Mouse (Mus musculus): Measurements from ENCODE around the gene Agtpbp1. TPM values are rescaled to one million over a fixed set of nuclear protein-coding genes. Genes with fewer than 3 reads are reported as not detected.

Agtpbp1 gene
- total RNA-seq, 2 experiments from 2014 or later = 351 to 374 TPM

DNA sequence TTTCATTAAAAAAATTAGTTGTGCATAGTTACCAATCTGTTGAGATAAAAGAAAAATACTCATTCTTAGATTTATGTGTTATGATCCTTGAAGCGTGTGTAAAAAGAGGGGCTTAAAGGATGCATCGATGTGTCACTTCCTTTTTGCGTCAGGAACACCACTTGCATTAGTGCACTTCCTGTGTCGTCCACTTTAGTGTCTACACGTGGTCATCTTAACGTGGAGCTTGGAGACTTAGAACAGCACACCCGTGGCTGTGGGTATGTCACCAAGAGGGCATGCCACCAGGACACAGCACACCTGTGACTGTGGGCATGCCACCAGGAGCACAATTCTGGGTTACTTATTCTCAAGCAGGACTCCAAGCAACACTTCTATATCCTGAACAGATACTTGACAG lies 137.9 kb downstream of the Agtpbp1 start:
- DNase-seq (ENCODE audit: extremely low spot score in 1 of 2, low spot score in 1 of 2) = no peak

DNA sequence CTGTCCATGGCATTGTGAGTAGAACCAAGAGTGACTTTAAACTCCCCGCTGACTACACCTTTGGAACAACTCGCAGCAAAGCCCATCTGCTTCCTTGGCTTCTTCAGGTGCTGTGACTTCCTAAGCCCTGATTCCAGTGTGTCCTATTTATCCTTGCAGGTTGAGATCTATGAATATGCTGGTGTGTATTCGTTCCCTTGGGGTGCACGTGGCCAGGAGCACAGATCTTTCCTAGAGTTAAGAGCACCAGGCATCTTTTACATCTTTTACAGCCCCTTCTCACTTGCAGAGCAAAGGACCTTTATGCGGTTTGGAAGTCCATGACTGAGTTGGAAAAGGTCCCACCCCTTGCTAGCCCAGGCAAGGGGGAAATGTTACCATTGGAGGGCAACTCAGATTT lies 139.8 kb downstream of the Agtpbp1 start:
- no peak for DNase-seq (ENCODE audit: extremely low spot score in 1 of 2, low spot score in 1 of 2)

DNA sequence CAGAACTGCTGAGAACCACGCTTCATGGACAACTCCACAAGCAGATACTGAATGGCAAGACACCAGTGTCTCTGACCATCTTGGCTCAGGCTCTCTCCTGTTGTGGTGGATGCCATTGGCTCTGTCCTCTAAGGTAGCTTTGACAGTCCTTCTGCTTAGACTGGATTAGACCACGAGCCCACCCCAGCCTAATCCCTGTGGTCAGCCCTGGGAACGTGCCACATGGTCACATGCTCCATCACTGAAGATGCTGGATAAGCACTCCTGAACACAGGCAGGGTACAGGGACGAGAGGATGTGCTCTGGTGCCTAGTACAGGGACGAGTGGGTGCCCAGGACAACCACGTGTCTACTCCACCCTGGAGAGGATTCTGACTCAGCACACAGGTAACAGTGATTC lies 140.7 kb downstream of the Agtpbp1 start:
- DNase-seq (ENCODE audit: extremely low spot score in 1 of 2, low spot score in 1 of 2) = no peak

DNA sequence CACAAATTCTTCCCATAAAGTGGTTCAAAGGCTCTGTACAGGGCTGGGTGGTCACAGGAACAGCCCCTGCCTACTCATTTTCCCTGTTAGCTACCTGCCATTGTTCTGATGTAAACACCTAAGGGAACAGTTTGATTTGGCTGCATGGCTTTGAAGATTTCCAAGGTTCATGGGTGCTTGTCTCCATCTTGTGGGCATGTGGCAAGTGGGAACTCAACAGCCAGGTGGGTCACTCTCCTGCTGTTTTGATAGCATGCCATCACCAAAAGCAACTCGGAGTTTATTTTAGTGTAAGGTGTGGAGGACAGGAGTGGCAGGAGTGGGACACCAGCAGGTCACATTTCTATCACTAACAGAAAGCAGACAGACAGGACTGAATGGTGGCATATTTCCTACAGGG lies 145.3 kb downstream of the Agtpbp1 start:
- no peak for DNase-seq (ENCODE audit: extremely low spot score in 1 of 2, low spot score in 1 of 2)

DNA sequence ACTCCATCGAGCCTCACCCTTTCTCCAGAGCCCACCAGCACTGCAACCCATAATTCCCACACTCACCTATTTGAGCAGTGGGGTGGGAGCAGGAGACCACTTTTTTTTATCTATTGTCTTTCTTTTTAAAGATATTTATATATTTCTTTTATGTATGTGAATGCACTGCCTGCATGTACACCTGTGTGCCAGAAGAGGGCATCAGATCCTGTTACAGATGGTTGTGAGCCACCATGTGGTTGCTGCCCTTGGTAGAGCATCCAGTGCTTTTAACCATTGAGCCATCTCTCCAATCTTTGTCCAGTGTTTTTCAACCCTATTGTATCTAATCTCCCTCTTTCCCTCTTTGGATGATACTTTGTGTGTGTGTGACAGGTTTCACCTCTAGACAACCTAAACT lies 150.5 kb downstream of the Agtpbp1 start:
- no peak for DNase-seq (ENCODE audit: extremely low spot score in 1 of 2, low spot score in 1 of 2)

DNA sequence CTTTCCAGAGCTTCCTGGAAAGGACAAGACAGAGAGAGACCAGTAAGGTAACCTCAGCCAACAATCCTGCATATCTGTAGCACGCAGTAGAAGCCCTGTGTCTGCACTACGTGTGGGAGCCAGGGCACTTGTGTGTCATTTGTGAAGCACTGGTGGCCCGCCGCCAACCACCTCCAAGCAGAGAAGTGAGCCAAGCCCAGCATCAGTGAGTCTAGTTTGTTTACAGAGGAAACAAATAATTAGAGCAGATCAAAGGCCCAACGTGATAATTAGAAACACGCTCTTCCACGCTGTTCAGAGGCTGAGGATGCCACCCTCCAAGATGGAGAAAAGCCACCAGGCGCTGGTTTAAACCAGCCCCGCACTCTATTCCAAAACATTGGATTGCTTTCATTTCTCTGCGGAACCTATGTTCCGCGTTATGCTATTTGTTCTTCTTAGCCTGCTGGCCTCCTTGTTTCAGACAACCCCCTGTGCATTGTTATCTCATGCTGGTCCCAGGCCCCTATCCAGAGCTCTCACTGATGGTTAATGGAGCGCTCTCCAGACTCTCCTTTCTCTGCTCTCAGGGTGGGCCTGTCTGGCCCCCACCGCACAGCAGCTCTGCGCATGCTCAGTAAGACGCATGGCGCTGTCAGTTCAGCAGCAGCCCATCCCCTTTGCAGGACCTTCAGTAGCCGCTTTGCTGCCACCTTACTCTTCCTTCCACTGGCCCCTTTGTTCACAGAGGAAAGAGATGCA lies 153.7 kb downstream of the Agtpbp1 start:
- peak; percentile 37 to 56 for DNase-seq (ENCODE audit: extremely low spot score in 1 of 2, low spot score in 1 of 2)

DNA sequence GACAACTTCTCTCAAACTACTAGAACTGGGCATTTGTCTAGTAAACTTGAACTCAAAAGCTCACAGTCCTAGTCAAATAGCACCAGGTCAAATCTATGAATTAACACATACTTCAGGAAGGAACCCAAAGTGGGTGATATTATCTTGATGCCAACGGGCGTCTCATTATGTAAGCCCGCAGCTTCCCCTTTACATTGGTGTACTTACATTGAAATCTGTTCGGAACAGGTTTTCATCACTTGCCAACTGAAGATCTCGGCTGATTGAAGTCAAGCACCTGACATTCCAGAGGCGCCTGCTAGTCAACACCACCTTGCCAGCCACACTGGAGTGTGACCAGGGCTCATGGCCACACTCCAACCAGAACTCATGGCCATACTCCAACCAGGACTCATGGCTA lies 155.7 kb downstream of the Agtpbp1 start:
- DNase-seq (ENCODE audit: extremely low spot score in 1 of 2, low spot score in 1 of 2) = no peak

DNA sequence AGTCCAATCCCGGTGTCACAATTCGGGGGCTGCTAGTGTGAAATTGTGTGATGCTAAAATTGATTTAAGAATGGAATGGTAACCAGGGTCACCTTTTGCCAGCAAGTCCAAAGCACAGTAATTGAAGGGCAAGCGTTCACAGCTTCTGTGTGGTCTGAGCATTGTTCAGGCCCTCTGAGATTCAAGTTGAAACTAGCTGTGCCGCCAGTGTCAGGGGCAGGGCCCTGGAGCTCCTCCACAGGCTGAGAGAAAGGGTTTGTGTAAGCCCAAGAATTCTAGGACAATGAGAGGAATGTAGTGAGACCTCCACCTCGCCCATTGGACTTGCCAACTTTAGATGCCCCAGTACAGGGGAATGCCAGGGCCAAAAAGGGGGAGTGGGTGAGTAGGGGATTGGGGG lies 161.2 kb downstream of the Agtpbp1 start:
- DNase-seq (ENCODE audit: extremely low spot score in 1 of 2, low spot score in 1 of 2) = no peak

DNA sequence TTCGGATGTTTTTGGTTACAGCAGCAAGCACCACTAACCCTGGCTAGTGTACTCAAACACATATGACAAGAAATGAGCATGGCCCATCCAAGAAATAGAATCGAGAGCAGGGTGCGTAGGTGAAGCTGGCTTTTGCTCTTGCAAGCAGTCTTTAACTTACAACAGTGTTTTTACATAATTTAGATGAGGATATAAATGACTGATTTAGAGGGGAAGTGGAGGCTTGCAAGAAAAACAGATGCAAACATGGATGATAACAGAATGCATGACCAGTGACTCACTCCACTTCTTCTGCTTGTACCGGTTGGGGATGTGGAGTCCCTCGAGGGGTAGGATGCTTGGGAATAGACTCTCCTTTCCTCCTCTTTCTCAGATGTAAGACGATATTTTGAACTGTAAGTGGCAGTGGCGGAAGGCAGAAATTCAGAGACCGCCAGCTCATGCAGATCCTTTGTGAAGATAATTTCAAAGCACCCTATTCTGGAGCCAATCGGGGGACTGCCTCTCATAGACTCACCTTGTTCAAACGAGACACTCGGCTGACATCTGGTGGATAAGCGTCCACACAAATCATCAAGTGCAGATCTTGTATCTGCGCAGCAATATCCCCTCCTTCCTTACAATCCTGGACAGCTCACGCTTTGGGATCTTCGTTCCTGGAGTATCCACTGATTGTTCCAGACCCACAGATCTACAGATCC lies 168.3 kb downstream of the Agtpbp1 start:
- no peak for DNase-seq (ENCODE audit: extremely low spot score in 1 of 2, low spot score in 1 of 2)

DNA sequence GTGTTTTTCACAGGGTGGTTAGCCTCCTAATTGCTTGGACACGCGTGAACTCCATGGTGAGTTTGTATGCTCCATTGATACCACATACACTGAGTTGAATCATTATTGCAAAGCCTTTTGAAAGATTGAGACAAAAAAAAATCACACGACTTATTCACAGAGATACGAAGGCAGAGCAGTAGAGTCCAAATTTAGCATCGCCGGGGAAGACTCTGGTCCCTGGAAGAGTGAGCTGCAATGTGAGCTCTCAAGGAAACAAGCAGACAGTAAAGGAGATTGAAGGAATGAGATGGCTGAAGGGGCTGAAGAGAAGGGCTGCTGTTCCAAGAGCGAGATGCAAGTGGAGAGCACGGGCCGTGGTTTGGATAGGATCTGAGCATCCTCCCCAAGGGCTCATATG lies 171.1 kb downstream of the Agtpbp1 start:
- no peak for DNase-seq (ENCODE audit: extremely low spot score in 1 of 2, low spot score in 1 of 2)

DNA sequence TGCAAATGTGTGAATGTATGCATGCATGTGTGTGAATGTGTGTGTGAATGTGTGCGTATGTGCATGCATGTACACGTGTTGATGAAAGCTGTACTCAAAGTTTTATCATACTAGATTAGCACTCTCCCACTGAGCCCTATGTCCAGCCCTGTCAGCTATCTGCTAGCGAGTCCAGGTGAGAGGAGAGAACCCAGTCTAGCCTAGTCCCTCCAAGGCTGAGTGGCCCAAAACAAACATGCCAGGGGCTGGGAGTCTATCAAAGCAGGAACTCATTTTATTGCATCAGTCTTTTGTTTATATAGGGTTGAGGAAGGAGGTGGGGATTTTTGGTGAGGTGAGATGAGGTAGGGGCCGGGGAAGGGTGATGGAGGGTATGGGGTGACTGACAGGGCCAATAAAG lies 172.4 kb downstream of the Agtpbp1 start:
- DNase-seq (ENCODE audit: extremely low spot score in 1 of 2, low spot score in 1 of 2) = no peak

DNA sequence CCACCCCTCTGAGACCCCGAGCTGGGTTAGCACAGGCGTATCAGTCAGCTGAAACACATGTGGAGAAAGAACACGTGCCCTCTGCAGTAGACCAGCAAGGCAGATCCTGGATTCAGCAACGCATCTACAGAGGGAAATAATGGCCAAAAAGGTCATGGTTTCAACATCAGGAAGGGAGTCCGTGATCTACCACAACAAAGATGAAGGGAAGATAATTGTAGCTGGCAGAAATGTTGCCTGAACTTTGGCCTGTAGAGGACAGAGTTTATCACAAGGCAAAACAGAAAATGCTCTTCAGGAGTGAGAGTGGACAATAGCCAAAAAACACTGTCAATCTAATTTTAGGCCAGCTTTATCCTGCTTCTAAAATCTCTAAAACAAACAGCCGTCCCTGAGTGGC lies 177.8 kb downstream of the Agtpbp1 start:
- DNase-seq (ENCODE audit: extremely low spot score in 1 of 2, low spot score in 1 of 2) = no peak

DNA sequence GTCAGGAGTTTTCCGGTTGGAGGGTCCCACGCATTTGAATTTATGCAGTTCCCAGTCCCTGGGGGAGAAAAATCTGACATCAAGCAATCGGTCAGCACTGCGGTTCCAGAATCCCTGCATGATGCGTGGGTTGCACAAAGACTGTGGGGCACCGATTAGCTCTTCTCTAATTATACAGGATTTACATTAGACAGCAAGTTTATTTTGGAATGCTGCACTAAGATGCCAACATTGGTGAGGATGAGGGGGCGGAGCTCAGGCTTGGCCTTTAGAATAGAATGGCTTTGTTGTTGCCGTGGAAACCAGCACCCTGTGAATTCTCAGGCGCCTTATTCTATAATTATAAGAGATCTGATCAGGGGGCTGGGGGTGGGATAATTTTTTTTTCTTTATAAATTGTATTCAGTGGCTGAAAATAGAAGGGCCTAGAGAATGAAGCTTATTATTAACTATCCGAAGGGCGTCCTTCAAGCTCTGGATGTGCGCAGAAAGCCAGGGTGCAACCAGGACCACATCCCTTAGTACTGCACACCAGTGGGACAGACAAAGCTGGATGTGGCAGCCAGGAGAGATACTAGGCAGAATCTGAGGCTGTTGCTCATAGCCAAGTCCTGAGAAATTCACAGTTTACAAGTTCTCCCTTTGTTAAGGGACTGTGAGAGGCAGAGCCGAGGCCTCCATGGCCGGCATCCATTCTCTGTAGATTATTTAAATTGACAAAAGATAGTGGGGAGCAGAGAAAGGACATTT lies 182.8 kb downstream of the Agtpbp1 start:
- no peak for DNase-seq (ENCODE audit: extremely low spot score in 1 of 2, low spot score in 1 of 2)

DNA sequence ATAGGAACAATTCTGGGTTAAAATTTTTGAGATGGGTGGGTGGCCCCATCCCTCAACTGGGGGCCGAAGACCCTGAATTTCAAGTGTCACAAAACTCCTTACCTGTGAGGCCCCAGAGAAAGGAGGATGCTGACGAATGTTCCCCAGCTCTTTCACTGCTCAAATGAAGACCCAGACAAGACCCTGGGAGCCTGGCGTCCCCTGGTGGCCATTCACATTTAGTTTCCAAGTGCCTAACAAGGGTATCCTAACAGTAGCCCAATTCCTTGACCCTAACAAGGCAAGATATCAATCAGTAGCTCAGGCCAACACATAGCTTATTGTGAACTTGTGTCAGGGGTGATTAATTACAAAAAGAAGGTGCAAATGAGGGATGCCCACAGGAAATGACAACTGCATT lies 187.5 kb downstream of the Agtpbp1 start:
- DNase-seq (ENCODE audit: extremely low spot score in 1 of 2, low spot score in 1 of 2) = peak in 1 of 2 experiments; percentile 68

Other genes starting within 250 kb of the Agtpbp1 start
- gene Naa35, start within 50 bp of the Agtpbp1 start, total RNA-seq (2021) = 100 to 1,000 TPM in 1 of 2 experiments, 10 to 100 TPM in 1; 99.1 to 103 TPM
- gene Golm1, start 90.6 kb upstream of the Agtpbp1 start, total RNA-seq (2021) = 10 to 100 TPM; 54.3 to 62.7 TPM
- not detected for gene 4921517D22Rik, start 108.9 kb upstream of the Agtpbp1 start, total RNA-seq (2021)
- under 1 TPM; 0.27 to 0.38 TPM for gene Spata31d1a, start 125.1 kb upstream of the Agtpbp1 start, total RNA-seq (2021)
- under 1 TPM; 0.12 to 0.14 TPM for gene Spata31d1b, start 127.1 kb upstream of the Agtpbp1 start, total RNA-seq (2021)
- gene Spata31d1d, start 146.5 kb upstream of the Agtpbp1 start, total RNA-seq (2021) = not detected
- gene 1700014D04Rik, start 161.5 kb upstream of the Agtpbp1 start, total RNA-seq (2021) = under 1 TPM; 0.45 to 0.66 TPM
- 100 to 1,000 TPM; 129 to 152 TPM for gene Isca1, start 184.6 kb upstream of the Agtpbp1 start, total RNA-seq (2021)
- not detected for gene Gm49354, start 197.0 kb upstream of the Agtpbp1 start, total RNA-seq (2021)
- 10 to 100 TPM; 59.0 to 64.0 TPM for gene Tut7, start 237.9 kb upstream of the Agtpbp1 start, total RNA-seq (2021)

All from layer of hippocampus, postnatal 25 days (tissue).